ENCODE assay signal across 8 mouse cellular contexts in genomic region chr19:57007291-57007690, GRCm38 (mm10). TPM values are rescaled to one million over a fixed set of nuclear protein-coding genes. Genes with fewer than 3 reads are reported as not detected.
A peak's percentile ranks its signal among the peaks of the same experiment; 100 is the strongest.
DNase-seq lines count a peak whose midpoint lies in the region; ATAC-seq and TF ChIP-seq lines count a peak whose summit lies in the region.

No protein-coding gene starts in this region.

- no peak for ATAC-seq in neural tube, embryonic 11.5 days (ENCODE audit: insufficient read depth, low FRiP score, low TSS enrichment)
- no peak for ATAC-seq in heart, embryonic 14.5 days (ENCODE audit: insufficient number of reproducible peaks, insufficient read depth, low FRiP score, low read depth)
- ATAC-seq in kidney, postnatal 0 days (replicated peaks; ENCODE audit: low FRiP score, low read depth) = 0 out of 2 replicates have a peak, but pooled peaks have one; percentile 9

- peak overlapping the region; percentile 39 for H3K4me3 ChIP-seq in neural tube, embryonic 11.5 days (ENCODE audit: low read depth, low read length)
- H3K4me3 ChIP-seq in heart, embryonic 14.5 days (ENCODE audit: control insufficient read depth in 1 of 2, insufficient read depth in 1 of 2, low read depth in 1 of 2, low read length in 2 of 2) = peak overlapping the region; percentile 54 to 55; a peak in 3 of 4 replicates
- peak overlapping the region; percentile 49 for H3K4me3 ChIP-seq in kidney, postnatal 0 days (replicated peaks; ENCODE audit: low read depth, low read length)
- peak overlapping the region; percentile 67 for H3K4me3 ChIP-seq in midbrain, embryonic 10.5 days

- no peaks in the 10 kb centered on the region for H3K36me3 ChIP-seq in neural tube, embryonic 11.5 days (ENCODE audit: control insufficient read depth, insufficient read depth, low read length)
- H3K36me3 ChIP-seq in heart, embryonic 14.5 days (ENCODE audit: control insufficient read depth, insufficient read depth, low read length) = no peaks in the 10 kb centered on the region
- no peaks in the 10 kb centered on the region for H3K36me3 ChIP-seq in kidney, postnatal 0 days (ENCODE audit: insufficient read depth, low read length)
- H3K36me3 ChIP-seq in midbrain, embryonic 10.5 days = no peaks in the 10 kb centered on the region

- H3K9me3 ChIP-seq in neural tube, embryonic 11.5 days (ENCODE audit: control insufficient read depth, low read length) = no peaks in the 10 kb centered on the region
- H3K9me3 ChIP-seq in heart, embryonic 14.5 days (ENCODE audit: control insufficient read depth, low read length) = no peaks in the 10 kb centered on the region
- H3K9me3 ChIP-seq in kidney, postnatal 0 days (replicated peaks; ENCODE audit: low read length) = no peaks in the 10 kb centered on the region
- H3K9me3 ChIP-seq in midbrain, embryonic 10.5 days (replicated peaks) = no peaks in the 10 kb centered on the region

- H3K4me2 ChIP-seq in neural tube, embryonic 11.5 days (ENCODE audit: low read depth) = peak overlapping the region; percentile 90
- peak overlapping the region; percentile 97 for H3K4me2 ChIP-seq in heart, embryonic 14.5 days (ENCODE audit: low read length)
- peak overlapping the region; percentile 85 for H3K4me2 ChIP-seq in kidney, postnatal 0 days (ENCODE audit: low read length)

- no peak for DNase-seq in neural tube, embryonic 11.5 days (ENCODE audit: low spot score)
- DNase-seq in neural tube, embryonic 10.5 days (ENCODE audit: extremely low spot score, low spot score) = no peak
- DNase-seq in cerebellum, postnatal 36 days = peak; percentile 86 to 90
- no peak for DNase-seq in kidney, postnatal 0 days (ENCODE audit: low spot score)
- no peak for DNase-seq in midbrain, embryonic 10.5 days (ENCODE audit: low spot score)
- DNase-seq in yolk sac, embryonic 10.5 days (ENCODE audit: low spot score) = no peak
- no peak for DNase-seq in thymus, postnatal 36 days

- peaks cover 3% of the 10 kb centered on the region; the same call in 1 of the 2 replicates for H3K4me1 ChIP-seq in neural tube, embryonic 11.5 days (ENCODE audit: control insufficient read depth, insufficient read depth, low read length)
- peaks cover 0 to 7% of the 10 kb centered on the region in 2 experiments; a peak in 3 of 4 replicates for H3K4me1 ChIP-seq in heart, embryonic 14.5 days (ENCODE audit: control insufficient read depth in 2 of 2, insufficient read depth in 2 of 2, low read length in 2 of 2)
- H3K4me1 ChIP-seq in kidney, postnatal 0 days (replicated peaks; ENCODE audit: insufficient read depth, low read length) = peaks cover 14% of the 10 kb centered on the region
- peaks cover 47% of the 10 kb centered on the region for H3K4me1 ChIP-seq in midbrain, embryonic 10.5 days

- H3K9ac ChIP-seq in neural tube, embryonic 11.5 days (ENCODE audit: low read length) = no peak overlapping the region
- H3K9ac ChIP-seq in heart, embryonic 14.5 days (ENCODE audit: low read length) = no peak overlapping the region
- peak overlapping the region; percentile 64 for H3K9ac ChIP-seq in kidney, postnatal 0 days (ENCODE audit: low read depth, low read length)

- no peak overlapping the region for H3K27ac ChIP-seq in neural tube, embryonic 11.5 days (ENCODE audit: low read depth, low read length)
- no peak overlapping the region for H3K27ac ChIP-seq in heart, embryonic 14.5 days (replicated peaks in 1 of 2; ENCODE audit: control insufficient read depth in 1 of 2, insufficient read depth in 1 of 2, low read depth in 2 of 2, low read length in 2 of 2)
- peak overlapping the region; percentile 42; the same call in 1 of the 2 replicates for H3K27ac ChIP-seq in kidney, postnatal 0 days
- no peak overlapping the region for H3K27ac ChIP-seq in midbrain, embryonic 10.5 days (replicated peaks)

- WGBS in neural tube, embryonic 11.5 days = 70% methylated on average over 16 of the region's 16 CpGs
- WGBS in heart, embryonic 14.5 days = 70% methylated on average over 16 of the region's 16 CpGs
- 55% methylated on average over 16 of the region's 16 CpGs for WGBS in kidney, postnatal 0 days
- 62% methylated on average over 16 of the region's 16 CpGs for WGBS in midbrain, embryonic 10.5 days

- H3K27me3 ChIP-seq in neural tube, embryonic 11.5 days (ENCODE audit: control insufficient read depth, insufficient read depth, low read length) = peaks cover 19% of the 10 kb centered on the region; the same call in 1 of the 2 replicates
- H3K27me3 ChIP-seq in heart, embryonic 14.5 days (ENCODE audit: control insufficient read depth, insufficient read depth, low read length) = peaks cover 33% of the 10 kb centered on the region
- H3K27me3 ChIP-seq in kidney, postnatal 0 days (ENCODE audit: insufficient read depth, low read length) = no peaks in the 10 kb centered on the region
- peaks cover 68% of the 10 kb centered on the region for H3K27me3 ChIP-seq in midbrain, embryonic 10.5 days (ENCODE audit: low read depth, poor library complexity, severe bottlenecking)

- TF ChIP-seq CTCF in kidney, postnatal 0 days (IDR thresholded peaks at IDR 0.05; ENCODE audit: low read depth) = peak; percentile 39; the same call in 1 of the 2 replicates

RNA-seq across cellular contexts. Expression of gene Afap1l2, which starts 0.7 kb away (rescaled TPM):
- 9.3 and 11.4 TPM in 2 replicates for polyA plus RNA-seq in neural tube, embryonic 11.5 days (2014; fragmentation: Nextera tagmentation; extraction: Ambion mirVana)
- polyA plus RNA-seq in heart, embryonic 14.5 days (2014; fragmentation: Nextera tagmentation; extraction: Ambion mirVana) = 0.84 and 0.88 TPM in 2 replicates
- polyA plus RNA-seq in kidney, postnatal 0 days (2015; fragmentation: Nextera tagmentation; extraction: Ambion mirVana) = 21.3 and 22.0 TPM in 2 replicates
- polyA plus RNA-seq in midbrain, embryonic 10.5 days (2016; fragmentation: Nextera tagmentation; extraction: Ambion mirVana) = 3.6 and 4.5 TPM in 2 replicates

Comparison
In these comparisons a context has a peak if more than half of its experiments do, and no peak if none do; other contexts are left out.
1. DNase-seq: peak in cerebellum, postnatal 36 days (2 of 2); none in neural tube, embryonic 11.5 days (single experiment), neural tube, embryonic 10.5 days (single experiment), kidney, postnatal 0 days (single experiment), midbrain, embryonic 10.5 days (single experiment), yolk sac, embryonic 10.5 days (single experiment) and thymus, postnatal 36 days (0 of 2).
2. Peak in every context shown above with its lines, with median percentiles within 50 percentile points of each other: H3K4me2 ChIP-seq and H3K4me3 ChIP-seq.